Mouse (Mus musculus): Measurements from ENCODE around the gene Baiap2l2.

GRCm38 (mm10) chr15:79223641-79224040 lies 61.7 kb downstream of the Baiap2l2 start:
- no peak for TF ChIP-seq CTCF (IDR thresholded peaks at IDR 0.05; ENCODE audit: control insufficient read depth, insufficient read depth, low read length)
- no peak for TF ChIP-seq POLR2A (IDR thresholded peaks at IDR 0.05; ENCODE audit: borderline replicate concordance, control insufficient read depth, low read depth, low read length)

Data from bone marrow, adult 2 months (tissue).